Mouse (Mus musculus): Measurements from ENCODE around the gene Chd6.

The Chd6 gene

GRCm38 (mm10) chr2:160942443-160942842 is 166.4 kb downstream of the Chd6 start:
- no peaks in the 10 kb centered on the region for H3K27me3 ChIP-seq (ENCODE audit: control insufficient read depth, insufficient read depth, low read length, poor library complexity, severe bottlenecking)

GRCm38 (mm10) chr2:160940930-160941709 is 167.8 kb downstream of the Chd6 start:
- DNase-seq (ENCODE audit: low read depth, low spot score), result no peak
- no peaks in the 10 kb centered on the region for H3K27me3 ChIP-seq (ENCODE audit: control insufficient read depth, insufficient read depth, low read length, poor library complexity, severe bottlenecking)
- H3K36me3 ChIP-seq (ENCODE audit: control insufficient read depth, insufficient read depth, low read length, poor library complexity, severe bottlenecking), result no peaks in the 10 kb centered on the region

More at GRCm38 (mm10) chr2:160942443-160942842, 166.4 kb downstream of the Chd6 start:
- no peaks in the 10 kb centered on the region for H3K36me3 ChIP-seq (ENCODE audit: control insufficient read depth, insufficient read depth, low read length, poor library complexity, severe bottlenecking)
- no peak for DNase-seq (ENCODE audit: low read depth, low spot score)

- no peaks in the 10 kb centered on the region for H3K36me3 ChIP-seq (ENCODE audit: control insufficient read depth, insufficient read depth, low read length, poor library complexity, severe bottlenecking)
Observed at GRCm38 (mm10) chr2:160934451-160934850, 174.4 kb downstream of the Chd6 start.

GRCm38 (mm10) chr2:160933890-160934289 is 175.0 kb downstream of the Chd6 start:
- Histone ChIP-seq H3K36me3 (ENCODE audit: control insufficient read depth, insufficient read depth, low read length, poor library complexity, severe bottlenecking) (no peaks in the 10 kb centered on the region), H3K27me3 (ENCODE audit: control insufficient read depth, insufficient read depth, low read length, poor library complexity, severe bottlenecking) (no peaks in the 10 kb centered on the region)
- DNase-seq (ENCODE audit: low read depth, low spot score), result no peak

More at GRCm38 (mm10) chr2:160934451-160934850, 174.4 kb downstream of the Chd6 start:
- DNase-seq (ENCODE audit: low read depth, low spot score), result no peak
- no peaks in the 10 kb centered on the region for H3K27me3 ChIP-seq (ENCODE audit: control insufficient read depth, insufficient read depth, low read length, poor library complexity, severe bottlenecking)

GRCm38 (mm10) chr2:160932981-160933380 is 175.9 kb downstream of the Chd6 start:
- no peak for DNase-seq (ENCODE audit: low read depth, low spot score)
- H3K36me3 ChIP-seq (ENCODE audit: control insufficient read depth, insufficient read depth, low read length, poor library complexity, severe bottlenecking), result no peaks in the 10 kb centered on the region
- H3K27me3 ChIP-seq (ENCODE audit: control insufficient read depth, insufficient read depth, low read length, poor library complexity, severe bottlenecking), result no peaks in the 10 kb centered on the region

- no peaks in the 10 kb centered on the region for H3K36me3 ChIP-seq (ENCODE audit: control insufficient read depth, insufficient read depth, low read length, poor library complexity, severe bottlenecking)
- no peaks in the 10 kb centered on the region for H3K27me3 ChIP-seq (ENCODE audit: control insufficient read depth, insufficient read depth, low read length, poor library complexity, severe bottlenecking)
- DNase-seq (ENCODE audit: low read depth, low spot score), result no peak
Observed at GRCm38 (mm10) chr2:160932325-160932724, 176.6 kb downstream of the Chd6 start.

GRCm38 (mm10) chr2:160931378-160931777 is 177.5 kb downstream of the Chd6 start:
- no peak for DNase-seq (ENCODE audit: low read depth, low spot score)
- H3K27me3 ChIP-seq (ENCODE audit: control insufficient read depth, insufficient read depth, low read length, poor library complexity, severe bottlenecking), result no peaks in the 10 kb centered on the region

GRCm38 (mm10) chr2:160925203-160925602 is 183.7 kb downstream of the Chd6 start:
- no peaks in the 10 kb centered on the region for H3K27me3 ChIP-seq (ENCODE audit: control insufficient read depth, insufficient read depth, low read length, poor library complexity, severe bottlenecking)
- no peaks in the 10 kb centered on the region for H3K36me3 ChIP-seq (ENCODE audit: control insufficient read depth, insufficient read depth, low read length, poor library complexity, severe bottlenecking)
- no peak for DNase-seq (ENCODE audit: low read depth, low spot score)

More at GRCm38 (mm10) chr2:160931378-160931777, 177.5 kb downstream of the Chd6 start:
- H3K36me3 ChIP-seq (ENCODE audit: control insufficient read depth, insufficient read depth, low read length, poor library complexity, severe bottlenecking), result no peaks in the 10 kb centered on the region

GRCm38 (mm10) chr2:160921285-160921684 is 187.6 kb downstream of the Chd6 start:
- DNase-seq (ENCODE audit: low read depth, low spot score), result no peak
- Histone ChIP-seq H3K36me3 (ENCODE audit: control insufficient read depth, insufficient read depth, low read length, poor library complexity, severe bottlenecking) (no peaks in the 10 kb centered on the region), H3K27me3 (ENCODE audit: control insufficient read depth, insufficient read depth, low read length, poor library complexity, severe bottlenecking) (no peaks in the 10 kb centered on the region)

GRCm38 (mm10) chr2:160918930-160919215 is 190.0 kb downstream of the Chd6 start:
- no peaks in the 10 kb centered on the region for H3K27me3 ChIP-seq (ENCODE audit: control insufficient read depth, insufficient read depth, low read length, poor library complexity, severe bottlenecking)
- no peak for DNase-seq (ENCODE audit: low read depth, low spot score)
- no peaks in the 10 kb centered on the region for H3K36me3 ChIP-seq (ENCODE audit: control insufficient read depth, insufficient read depth, low read length, poor library complexity, severe bottlenecking)

GRCm38 (mm10) chr2:160918154-160918929 is 190.5 kb downstream of the Chd6 start:
- Histone ChIP-seq H3K27me3 (ENCODE audit: control insufficient read depth, insufficient read depth, low read length, poor library complexity, severe bottlenecking) (no peaks in the 10 kb centered on the region), H3K36me3 (ENCODE audit: control insufficient read depth, insufficient read depth, low read length, poor library complexity, severe bottlenecking) (no peaks in the 10 kb centered on the region)
- no peak for DNase-seq (ENCODE audit: low read depth, low spot score)

GRCm38 (mm10) chr2:160917313-160917712 is 191.6 kb downstream of the Chd6 start:
- no peak for DNase-seq (ENCODE audit: low read depth, low spot score)
- Histone ChIP-seq H3K27me3 (ENCODE audit: control insufficient read depth, insufficient read depth, low read length, poor library complexity, severe bottlenecking) (no peaks in the 10 kb centered on the region), H3K36me3 (ENCODE audit: control insufficient read depth, insufficient read depth, low read length, poor library complexity, severe bottlenecking) (no peaks in the 10 kb centered on the region)

GRCm38 (mm10) chr2:160916714-160917113 is 192.2 kb downstream of the Chd6 start:
- DNase-seq (ENCODE audit: low read depth, low spot score), result no peak
- Histone ChIP-seq H3K27me3 (ENCODE audit: control insufficient read depth, insufficient read depth, low read length, poor library complexity, severe bottlenecking) (no peaks in the 10 kb centered on the region), H3K36me3 (ENCODE audit: control insufficient read depth, insufficient read depth, low read length, poor library complexity, severe bottlenecking) (no peaks in the 10 kb centered on the region)

- H3K36me3 ChIP-seq (ENCODE audit: control insufficient read depth, insufficient read depth, low read length, poor library complexity, severe bottlenecking), result no peaks in the 10 kb centered on the region
- H3K27me3 ChIP-seq (ENCODE audit: control insufficient read depth, insufficient read depth, low read length, poor library complexity, severe bottlenecking), result no peaks in the 10 kb centered on the region
- no peak for DNase-seq (ENCODE audit: low read depth, low spot score)
Observed at GRCm38 (mm10) chr2:160915821-160916610, 192.9 kb downstream of the Chd6 start.

GRCm38 (mm10) chr2:160914656-160915055 is 194.2 kb downstream of the Chd6 start:
- H3K27me3 ChIP-seq (ENCODE audit: control insufficient read depth, insufficient read depth, low read length, poor library complexity, severe bottlenecking), result no peaks in the 10 kb centered on the region
- no peak for DNase-seq (ENCODE audit: low read depth, low spot score)
- H3K36me3 ChIP-seq (ENCODE audit: control insufficient read depth, insufficient read depth, low read length, poor library complexity, severe bottlenecking), result no peaks in the 10 kb centered on the region
